Mouse (Mus musculus): Measurements from ENCODE around the gene Wdr59.

- no peak for TF ChIP-seq TAL1 (conservative IDR thresholded peaks at IDR 0.05; ENCODE audit: low read depth, low read length)
- no peak for TF ChIP-seq CTCF (IDR thresholded peaks at IDR 0.05; ENCODE audit: low read depth, low read length)
- no peak for TF ChIP-seq GATA1 (IDR thresholded peaks at IDR 0.05; ENCODE audit: borderline replicate concordance, low read length)
- no peak for TF ChIP-seq GATA2 (IDR thresholded peaks at IDR 0.05; ENCODE audit: borderline replicate concordance, low read depth, low read length)
Measured at GRCm38 (mm10) chr8:111516451-111517035, 5.3 kb downstream of the Wdr59 start.

Measured in G1E (cell line).